Mouse (Mus musculus): Measurements from ENCODE around the gene Gm9821. TPM values are rescaled to one million over a fixed set of nuclear protein-coding genes. Genes with fewer than 3 reads are reported as not detected.

Gene Gm9821
- polyA plus RNA-seq (2015; fragmentation: Nextera tagmentation; extraction: Ambion mirVana), result 0.68 and 1.0 TPM in 2 replicates

DNA sequence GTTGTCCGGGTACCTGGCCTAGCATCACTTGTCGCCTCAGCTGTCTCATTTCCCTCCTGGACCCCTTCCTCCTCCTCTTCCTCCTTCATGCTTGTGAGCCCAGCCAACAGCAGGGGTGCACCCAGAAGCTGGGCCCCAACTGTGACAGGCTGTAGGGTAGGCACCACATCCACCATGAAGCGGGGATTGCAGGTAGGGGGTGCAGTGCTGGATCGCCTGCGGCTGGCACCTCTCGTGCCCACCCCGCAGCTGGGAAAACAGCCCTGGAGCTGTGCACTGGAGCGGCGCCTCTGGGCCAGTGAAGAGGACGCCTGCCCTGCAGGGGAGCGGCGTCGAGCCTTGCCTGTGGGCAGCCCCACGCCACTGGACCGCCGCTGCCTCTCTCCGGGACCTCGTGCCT lies at the start of gene Gm9821:
Gm9821 (plus strand) TSS at position 221 of the 400 bp plus-strand sequence.
- H3K4me2 ChIP-seq (ENCODE audit: low read depth, low read length), result peak within 1 kb of the TSS; percentile 68; the same call in 1 of the 2 replicates
- no peak for ATAC-seq (ENCODE audit: low read depth)
- peaks cover 58% of the 10 kb centered on the region for H3K4me1 ChIP-seq (ENCODE audit: control insufficient read depth, low read depth, low read length)
- H3K27ac ChIP-seq (ENCODE audit: low read length), result peak within 1 kb of the TSS; percentile 18; the same call in 1 of the 2 replicates
- no peak within 1 kb of the TSS for H3K9ac ChIP-seq (ENCODE audit: low read depth, low read length)
- H3K9me3 ChIP-seq (replicated peaks; ENCODE audit: control insufficient read depth, low read length), result no peaks in the 10 kb centered on the region
- H3K27me3 ChIP-seq (ENCODE audit: control insufficient read depth, insufficient read depth, low read depth, low read length), result no peaks in the 10 kb centered on the region
- H3K36me3 ChIP-seq (ENCODE audit: control insufficient read depth, insufficient read depth), result peaks cover 21% of the 10 kb centered on the region
- no peak within 1 kb of the TSS for H3K4me3 ChIP-seq (ENCODE audit: low read depth, low read length)
- WGBS (ENCODE audit: insufficient replicate concordance), result 89% methylated on average over 18 of the region's 18 CpGs

DNA sequence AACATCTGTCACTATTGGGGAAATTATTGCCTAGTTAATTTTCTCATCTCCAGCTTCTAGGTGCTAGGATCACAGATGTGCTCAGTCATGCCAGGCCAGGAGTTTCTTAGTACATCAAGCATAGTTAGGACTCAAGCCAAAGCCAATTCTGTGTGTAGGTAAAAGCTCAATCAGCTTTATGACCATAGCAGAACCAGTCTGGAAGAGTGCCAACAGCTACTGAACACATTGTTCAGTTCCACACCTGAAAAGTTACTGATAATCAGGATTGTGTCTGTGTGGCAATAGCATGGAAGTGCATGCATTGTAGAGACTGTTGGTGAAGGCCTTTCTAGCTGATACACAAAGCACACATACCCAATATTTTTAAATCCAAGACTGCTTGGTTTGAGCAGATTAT lies 47.5 kb upstream of the Gm9821 start:
- Histone ChIP-seq H3K4me2 (ENCODE audit: low read depth, low read length) (no peak overlapping the region), H3K9ac (ENCODE audit: low read depth, low read length) (no peak overlapping the region), H3K36me3 (ENCODE audit: control insufficient read depth, insufficient read depth) (peaks cover 3% of the 10 kb centered on the region; the same call in 1 of the 2 replicates), H3K4me1 (ENCODE audit: control insufficient read depth, low read depth, low read length) (no peaks in the 10 kb centered on the region), H3K27me3 (ENCODE audit: control insufficient read depth, insufficient read depth, low read depth, low read length) (no peaks in the 10 kb centered on the region), H3K9me3 (replicated peaks; ENCODE audit: control insufficient read depth, low read length) (no peaks in the 10 kb centered on the region), H3K27ac (ENCODE audit: low read length) (no peak overlapping the region), H3K4me3 (ENCODE audit: low read depth, low read length) (no peak overlapping the region)
- ATAC-seq (ENCODE audit: low read depth), result no peak

DNA sequence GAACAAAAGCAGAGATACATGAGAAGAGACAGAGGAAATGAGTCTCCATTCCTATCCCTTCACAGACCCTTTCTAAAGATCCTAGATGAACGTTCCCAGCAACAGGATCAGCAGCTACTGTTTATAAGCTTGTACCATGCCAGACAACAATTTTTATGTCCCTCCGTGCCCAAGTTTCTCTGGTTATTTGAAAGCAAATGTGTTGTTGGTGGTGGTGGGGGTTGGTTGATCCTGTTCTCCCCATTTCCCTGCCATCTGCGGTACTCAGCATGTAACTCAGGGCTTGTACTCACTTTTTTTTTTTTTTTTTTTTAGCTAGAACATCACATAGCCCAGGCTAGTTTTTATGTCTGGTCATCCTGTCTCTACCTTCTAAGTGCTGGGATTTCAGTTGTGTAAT lies 46.4 kb upstream of the Gm9821 start:
- no peak overlapping the region for H3K4me2 ChIP-seq (ENCODE audit: low read depth, low read length)
- no peaks in the 10 kb centered on the region for H3K27me3 ChIP-seq (ENCODE audit: control insufficient read depth, insufficient read depth, low read depth, low read length)
- H3K4me3 ChIP-seq (ENCODE audit: low read depth, low read length), result no peak overlapping the region
- peaks cover 3% of the 10 kb centered on the region; the same call in 1 of the 2 replicates for H3K36me3 ChIP-seq (ENCODE audit: control insufficient read depth, insufficient read depth)
- ATAC-seq (ENCODE audit: low read depth), result no peak
- WGBS (ENCODE audit: insufficient replicate concordance), result 80% methylated on average over 3 of the region's 3 CpGs
- no peaks in the 10 kb centered on the region for H3K9me3 ChIP-seq (replicated peaks; ENCODE audit: control insufficient read depth, low read length)
- H3K27ac ChIP-seq (ENCODE audit: low read length), result no peak overlapping the region
- no peaks in the 10 kb centered on the region for H3K4me1 ChIP-seq (ENCODE audit: control insufficient read depth, low read depth, low read length)
- no peak overlapping the region for H3K9ac ChIP-seq (ENCODE audit: low read depth, low read length)

GRCm38 (mm10) chr2:91900431-91900830 lies 45.1 kb upstream of the Gm9821 start:
- WGBS (ENCODE audit: insufficient replicate concordance), result 71% methylated on average over 8 of the region's 8 CpGs
- H3K9me3 ChIP-seq (replicated peaks; ENCODE audit: control insufficient read depth, low read length), result no peaks in the 10 kb centered on the region
- H3K27me3 ChIP-seq (ENCODE audit: control insufficient read depth, insufficient read depth, low read depth, low read length), result no peaks in the 10 kb centered on the region
- no peaks in the 10 kb centered on the region for H3K4me1 ChIP-seq (ENCODE audit: control insufficient read depth, low read depth, low read length)
- no peak overlapping the region for H3K4me2 ChIP-seq (ENCODE audit: low read depth, low read length)
- H3K36me3 ChIP-seq (ENCODE audit: control insufficient read depth, insufficient read depth), result peaks cover 3% of the 10 kb centered on the region; the same call in 1 of the 2 replicates
- no peak for ATAC-seq (ENCODE audit: low read depth)
- no peak overlapping the region for H3K4me3 ChIP-seq (ENCODE audit: low read depth, low read length)
- H3K9ac ChIP-seq (ENCODE audit: low read depth, low read length), result no peak overlapping the region
- H3K27ac ChIP-seq (ENCODE audit: low read length), result no peak overlapping the region

GRCm38 (mm10) chr2:91902336-91902735 lies 43.2 kb upstream of the Gm9821 start:
- no peak overlapping the region for H3K4me2 ChIP-seq (ENCODE audit: low read depth, low read length)
- H3K4me3 ChIP-seq (ENCODE audit: low read depth, low read length), result no peak overlapping the region
- H3K9ac ChIP-seq (ENCODE audit: low read depth, low read length), result no peak overlapping the region
- 70% methylated on average over 5 of the region's 5 CpGs for WGBS (ENCODE audit: insufficient replicate concordance)
- H3K27ac ChIP-seq (ENCODE audit: low read length), result no peak overlapping the region
- H3K36me3 ChIP-seq (ENCODE audit: control insufficient read depth, insufficient read depth), result peaks cover 5% of the 10 kb centered on the region; the same call in 1 of the 2 replicates
- H3K27me3 ChIP-seq (ENCODE audit: control insufficient read depth, insufficient read depth, low read depth, low read length), result no peaks in the 10 kb centered on the region
- H3K4me1 ChIP-seq (ENCODE audit: control insufficient read depth, low read depth, low read length), result no peaks in the 10 kb centered on the region
- no peaks in the 10 kb centered on the region for H3K9me3 ChIP-seq (replicated peaks; ENCODE audit: control insufficient read depth, low read length)
- no peak for ATAC-seq (ENCODE audit: low read depth)

- Histone ChIP-seq H3K4me1 (ENCODE audit: control insufficient read depth, low read depth, low read length) (no peaks in the 10 kb centered on the region), H3K27me3 (ENCODE audit: control insufficient read depth, insufficient read depth, low read depth, low read length) (no peaks in the 10 kb centered on the region), H3K9ac (ENCODE audit: low read depth, low read length) (no peak overlapping the region), H3K27ac (ENCODE audit: low read length) (no peak overlapping the region), H3K36me3 (ENCODE audit: control insufficient read depth, insufficient read depth) (peaks cover 5% of the 10 kb centered on the region; the same call in 1 of the 2 replicates), H3K4me2 (ENCODE audit: low read depth, low read length) (no peak overlapping the region), H3K4me3 (ENCODE audit: low read depth, low read length) (no peak overlapping the region), H3K9me3 (replicated peaks; ENCODE audit: control insufficient read depth, low read length) (no peaks in the 10 kb centered on the region)
- no peak for ATAC-seq (ENCODE audit: low read depth)
- 75% methylated on average over 3 of the region's 3 CpGs for WGBS (ENCODE audit: insufficient replicate concordance)
Observed at GRCm38 (mm10) chr2:91903171-91903925, 42.2 kb upstream of the Gm9821 start.

DNA sequence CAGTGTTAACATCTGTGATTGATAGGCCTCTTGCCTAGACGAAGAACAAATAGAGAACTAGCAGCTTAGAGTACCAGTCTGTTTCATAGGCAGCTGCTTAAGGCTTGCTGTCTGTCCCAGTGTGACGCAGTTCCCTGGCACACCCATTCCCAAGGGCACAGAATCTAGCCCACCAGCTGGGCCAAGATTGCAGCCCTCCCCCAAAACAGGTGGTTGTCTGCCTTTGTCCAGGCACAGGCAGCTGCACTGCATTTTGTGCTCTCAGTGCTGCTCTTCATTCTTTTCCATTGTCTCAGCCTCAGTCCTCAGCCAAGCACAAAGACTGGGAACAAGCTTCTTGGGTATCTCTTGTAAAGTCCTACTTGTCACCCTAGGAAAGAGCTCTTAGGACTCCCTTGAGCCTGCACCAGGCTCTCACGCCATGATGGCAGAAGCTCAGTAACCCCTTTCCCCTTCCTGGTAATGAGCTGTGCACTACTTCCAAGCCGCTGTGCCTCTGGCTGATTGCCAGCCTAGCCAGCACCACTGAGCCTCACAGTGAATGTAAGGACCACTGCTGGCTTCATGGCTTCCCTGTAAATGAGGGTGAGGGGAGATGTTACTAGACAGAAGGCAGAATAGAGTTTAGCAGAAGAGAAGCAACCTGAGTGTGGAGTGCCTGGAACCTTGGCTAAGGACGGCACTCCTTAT lies 40.7 kb upstream of the Gm9821 start:
- Histone ChIP-seq H3K4me2 (ENCODE audit: low read depth, low read length) (no peak overlapping the region), H3K4me1 (ENCODE audit: control insufficient read depth, low read depth, low read length) (no peaks in the 10 kb centered on the region), H3K27me3 (ENCODE audit: control insufficient read depth, insufficient read depth, low read depth, low read length) (no peaks in the 10 kb centered on the region), H3K4me3 (ENCODE audit: low read depth, low read length) (no peak overlapping the region), H3K27ac (ENCODE audit: low read length) (no peak overlapping the region), H3K9ac (ENCODE audit: low read depth, low read length) (no peak overlapping the region), H3K9me3 (replicated peaks; ENCODE audit: control insufficient read depth, low read length) (no peaks in the 10 kb centered on the region), H3K36me3 (ENCODE audit: control insufficient read depth, insufficient read depth) (peaks cover 8% of the 10 kb centered on the region; the same call in 1 of the 2 replicates)
- no peak for ATAC-seq (ENCODE audit: low read depth)
- 71% methylated on average over 5 of the region's 5 CpGs for WGBS (ENCODE audit: insufficient replicate concordance)

GRCm38 (mm10) chr2:91906141-91906540 lies 39.4 kb upstream of the Gm9821 start:
- H3K27ac ChIP-seq (ENCODE audit: low read length), result no peak overlapping the region
- H3K4me1 ChIP-seq (ENCODE audit: control insufficient read depth, low read depth, low read length), result no peaks in the 10 kb centered on the region
- peaks cover 5% of the 10 kb centered on the region; the same call in 1 of the 2 replicates for H3K36me3 ChIP-seq (ENCODE audit: control insufficient read depth, insufficient read depth)
- 83% methylated on average over 2 of the region's 2 CpGs for WGBS (ENCODE audit: insufficient replicate concordance)
- no peak for ATAC-seq (ENCODE audit: low read depth)
- no peak overlapping the region for H3K9ac ChIP-seq (ENCODE audit: low read depth, low read length)
- no peak overlapping the region for H3K4me2 ChIP-seq (ENCODE audit: low read depth, low read length)
- no peaks in the 10 kb centered on the region for H3K27me3 ChIP-seq (ENCODE audit: control insufficient read depth, insufficient read depth, low read depth, low read length)
- no peak overlapping the region for H3K4me3 ChIP-seq (ENCODE audit: low read depth, low read length)
- H3K9me3 ChIP-seq (replicated peaks; ENCODE audit: control insufficient read depth, low read length), result no peaks in the 10 kb centered on the region

GRCm38 (mm10) chr2:91912616-91913015 lies 32.9 kb upstream of the Gm9821 start:
- no peak overlapping the region for H3K9ac ChIP-seq (ENCODE audit: low read depth, low read length)
- 53% methylated on average over 3 of the region's 3 CpGs for WGBS (ENCODE audit: insufficient replicate concordance)
- H3K4me3 ChIP-seq (ENCODE audit: low read depth, low read length), result no peak overlapping the region
- no peaks in the 10 kb centered on the region for H3K9me3 ChIP-seq (replicated peaks; ENCODE audit: control insufficient read depth, low read length)
- no peak for ATAC-seq (ENCODE audit: low read depth)
- H3K4me1 ChIP-seq (ENCODE audit: control insufficient read depth, low read depth, low read length), result peaks cover 19% of the 10 kb centered on the region
- peaks cover 11% of the 10 kb centered on the region for H3K36me3 ChIP-seq (ENCODE audit: control insufficient read depth, insufficient read depth)
- no peak overlapping the region for H3K4me2 ChIP-seq (ENCODE audit: low read depth, low read length)
- no peaks in the 10 kb centered on the region for H3K27me3 ChIP-seq (ENCODE audit: control insufficient read depth, insufficient read depth, low read depth, low read length)
- H3K27ac ChIP-seq (ENCODE audit: low read length), result no peak overlapping the region
